Mouse (Mus musculus) midbrain, embryonic 14.5 days (tissue): ENCODE results near the gene Elane. TPM values are rescaled to one million over a fixed set of nuclear protein-coding genes. Genes with fewer than 3 reads are reported as not detected.

Experiments used
- microRNA-seq: library from miRNA; unstranded; fragments of <30 nt; microRNA quantifications from one replicate; pipeline ENCODE4, GENCODE M21; 2016
- polyA plus RNA-seq: library from polyadenylated mRNA; unstranded; fragments of >200 nt; fragmentation: Nextera tagmentation; extraction: Ambion mirVana; gene quantifications from 2 replicates; pipeline ENCODE4 v1.2.1, GENCODE M21; 2014

The Elane gene
- polyA plus RNA-seq, 1 experiment from 2014 or later = not detected

Small RNA genes lying within 50 kb of the gene (microRNA-seq; reads per million reads assigned to microRNA genes)
- gene Mir6910 = not detected

Other genes with a start within 250 kb of the Elane start
- gene Shc2, start 248.3 kb upstream of the Elane start, polyA plus RNA-seq = 17.2 and 21.6 TPM in 2 replicates
- gene Odf3l2, start 240.5 kb upstream of the Elane start, polyA plus RNA-seq = 0.17 and 0.40 TPM in 2 replicates
- 0.31 and 1.00 TPM in 2 replicates for gene Madcam1, start 221.7 kb upstream of the Elane start, polyA plus RNA-seq
- gene Tpgs1, start 216.9 kb upstream of the Elane start, polyA plus RNA-seq = 94.4 and 110 TPM in 2 replicates
- 80.4 and 94.9 TPM in 2 replicates for gene Cdc34, start 204.1 kb upstream of the Elane start, polyA plus RNA-seq
- 1.1 and 1.5 TPM in 2 replicates for gene Gzmm, start 197.2 kb upstream of the Elane start, polyA plus RNA-seq
- gene Bsg, start 181.8 kb upstream of the Elane start, polyA plus RNA-seq = 680 and 689 TPM in 2 replicates
- 0.89 and 1.9 TPM in 2 replicates for gene Hcn2, start 169.6 kb upstream of the Elane start, polyA plus RNA-seq
- gene Polrmt, start 139.7 kb upstream of the Elane start, polyA plus RNA-seq = 35.9 and 39.8 TPM in 2 replicates
- 0.87 and 1.0 TPM in 2 replicates for gene Fgf22, start 131.2 kb upstream of the Elane start, polyA plus RNA-seq
- gene Rnf126, start 119.3 kb upstream of the Elane start, polyA plus RNA-seq = 92.8 and 94.6 TPM in 2 replicates
- 0.80 and 1.5 TPM in 2 replicates for gene Fstl3, start 109.0 kb upstream of the Elane start, polyA plus RNA-seq
- 0.30 TPM in 1 of 2 replicates, not detected in the other for gene Prss57, start 95.3 kb upstream of the Elane start, polyA plus RNA-seq
- 270 and 307 TPM in 2 replicates for gene Palm, start 92.7 kb upstream of the Elane start, polyA plus RNA-seq
- gene Misp, start 65.3 kb upstream of the Elane start, polyA plus RNA-seq = 0.45 and 1.5 TPM in 2 replicates
- 47.5 and 74.0 TPM in 2 replicates for gene Ptbp1, start 31.8 kb upstream of the Elane start, polyA plus RNA-seq
- 14.9 and 16.7 TPM in 2 replicates for gene Prtn3, start 11.8 kb upstream of the Elane start, polyA plus RNA-seq
- gene Plppr3, start 11.6 kb upstream of the Elane start, polyA plus RNA-seq = 342 and 375 TPM in 2 replicates
- not detected in 2 replicates for gene Cfd, start 4.6 kb downstream of the Elane start, polyA plus RNA-seq
- 57.2 and 58.8 TPM in 2 replicates for gene Med16, start 22.7 kb downstream of the Elane start, polyA plus RNA-seq
- 3.5 and 8.6 TPM in 2 replicates for gene Gm26602, start 24.6 kb downstream of the Elane start, polyA plus RNA-seq
- gene Kiss1r, start 30.7 kb downstream of the Elane start, polyA plus RNA-seq = 2.4 and 2.9 TPM in 2 replicates
- 220 and 229 TPM in 2 replicates for gene R3hdm4, start 35.0 kb downstream of the Elane start, polyA plus RNA-seq
- gene Arid3a, start 40.8 kb downstream of the Elane start, polyA plus RNA-seq = 2.4 and 4.0 TPM in 2 replicates
- gene Wdr18, start 73.9 kb downstream of the Elane start, polyA plus RNA-seq = 89.6 and 117 TPM in 2 replicates
- gene Grin3b, start 84.5 kb downstream of the Elane start, polyA plus RNA-seq = 0.39 and 0.53 TPM in 2 replicates
- gene Tmem259, start 98.1 kb downstream of the Elane start, polyA plus RNA-seq = 20.7 and 28.4 TPM in 2 replicates
- 10.9 and 35.0 TPM in 2 replicates for gene Cnn2, start 102.3 kb downstream of the Elane start, polyA plus RNA-seq
- gene Abca7, start 110.2 kb downstream of the Elane start, polyA plus RNA-seq = 3.7 and 4.1 TPM in 2 replicates
- gene Arhgap45, start 130.4 kb downstream of the Elane start, polyA plus RNA-seq = 0.39 and 1.4 TPM in 2 replicates
- 157 and 167 TPM in 2 replicates for gene Polr2e, start 153.5 kb downstream of the Elane start, polyA plus RNA-seq
- gene Gpx4, start 160.9 kb downstream of the Elane start, polyA plus RNA-seq = 508 and 543 TPM in 2 replicates
- 13.2 and 13.3 TPM in 2 replicates for gene Sbno2, start 219.3 kb downstream of the Elane start, polyA plus RNA-seq
- gene Stk11, start 229.6 kb downstream of the Elane start, polyA plus RNA-seq = 26.5 and 38.7 TPM in 2 replicates